Mouse (Mus musculus) bone marrow, adult 2 months (tissue): ENCODE results near the gene Trim33.

ENCODE experiments used
- CTCF ChIP-seq: fragments of 200-500 bp; IDR thresholded peaks from 2 replicates; pipeline ENCODE4 v1.5.1; 2011; ENCODE audit warnings: low read length, control low read depth; ENCODE audit not compliant: control insufficient read depth, insufficient read depth
- POLR2A ChIP-seq: fragments of 200-500 bp; IDR thresholded peaks from 2 replicates; pipeline ENCODE4 v1.6.1; 2011; ENCODE audit warnings: low read depth, mild to moderate bottlenecking, control low read depth, low read length, borderline replicate concordance; ENCODE audit not compliant: control insufficient read depth

- TF ChIP-seq CTCF (no peak), POLR2A (no peak)
Measured at GRCm38 (mm10) chr3:103400807-103401206, 121.7 kb downstream of the Trim33 start.
